Mouse (Mus musculus) limb, embryonic 13.5 days (tissue): Measurements from ENCODE around the gene Cyp2c23. TPM values are rescaled to one million over a fixed set of nuclear protein-coding genes. Genes with fewer than 3 reads are reported as not detected.

Experiments used
- ATAC-seq: fragments of 200-750 bp; cut with Nextera tagmentation; 2 replicates; pipeline ENCODE4 v1.8.0; 2017; ENCODE audit warnings: low read depth, moderate number of reproducible peaks, moderate TSS enrichment; ENCODE audit not compliant: low FRiP score
- H3K27ac ChIP-seq: fragments of 300-500 bp; sonication (generic); 2 replicates; pipeline ENCODE4 v1.5.1; 2015; ENCODE audit warnings: inconsistent platforms, mild to moderate bottlenecking, moderate library complexity
- H3K27me3 ChIP-seq: fragments of 300-500 bp; sonication (generic); 2 replicates; pipeline ENCODE4 v1.6.1; 2015; ENCODE audit warnings: mild to moderate bottlenecking, inconsistent platforms
- H3K36me3 ChIP-seq: fragments of 300-500 bp; sonication (generic); 2 replicates; pipeline ENCODE4 v1.6.1; 2015; ENCODE audit warnings: inconsistent platforms, mild to moderate bottlenecking, moderate library complexity
- H3K4me1 ChIP-seq: fragments of 300-500 bp; sonication (generic); 2 replicates; pipeline ENCODE4 v1.6.1; 2015; ENCODE audit warnings: inconsistent platforms
- H3K4me2 ChIP-seq: fragments of 300-500 bp; sonication (generic); replicated peaks from 2 replicates; pipeline ENCODE4 v1.6.1; 2015; ENCODE audit warnings: inconsistent platforms, mild to moderate bottlenecking, moderate library complexity
- H3K4me3 ChIP-seq: fragments of 300-500 bp; sonication (generic); 2 replicates; pipeline ENCODE4 v1.5.1; 2015; ENCODE audit warnings: moderate library complexity, mild to moderate bottlenecking, inconsistent platforms
- H3K9ac ChIP-seq: fragments of 300-500 bp; sonication (generic); 2 replicates; pipeline ENCODE4 v1.6.1; 2015; ENCODE audit warnings: mild to moderate bottlenecking, inconsistent platforms
- H3K9me3 ChIP-seq: fragments of 300-500 bp; sonication (generic); 2 replicates; pipeline ENCODE4 v1.6.1; 2016; ENCODE audit warnings: inconsistent platforms
- WGBS: fragments of 180-500 bp; shearing (Covaris S2); methylation state at CpG from one replicate; pipeline ENCODE4 v1.1.7; 2015; 5-methylcytosine and 5-hydroxymethylcytosine counted together
- polyA plus RNA-seq: library from polyadenylated mRNA; unstranded; fragments of >200 nt; fragmentation: Nextera tagmentation; extraction: Ambion mirVana; gene quantifications from 2 replicates; pipeline ENCODE4 v1.2.1, GENCODE M21; 2015

The Cyp2c23 gene
- polyA plus RNA-seq, 1 experiment from 2014 or later, result 0.14 TPM

DNA sequence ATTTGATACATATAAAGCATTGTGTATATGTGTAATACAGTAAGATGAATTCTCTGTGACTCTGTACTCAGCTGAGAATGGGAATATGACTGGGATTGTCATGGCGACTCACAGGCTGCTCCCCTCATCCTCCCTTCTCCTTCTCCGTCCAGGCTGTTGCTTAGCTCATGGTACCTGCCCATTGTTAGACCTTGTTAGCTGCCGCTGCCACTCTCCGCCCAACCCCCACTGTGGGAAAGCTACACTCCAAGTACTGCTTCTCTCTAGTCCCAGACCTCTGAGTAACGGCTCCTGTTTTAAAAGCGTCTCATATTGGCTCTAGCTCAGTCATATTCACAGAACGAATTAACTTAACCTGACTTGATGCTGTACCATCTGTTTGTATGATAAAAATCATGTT lies 9.3 kb downstream of the Cyp2c23 start:
- no peak overlapping the region for H3K27ac ChIP-seq
- H3K4me2 ChIP-seq, result no peak overlapping the region
- H3K9ac ChIP-seq, result no peak overlapping the region
- no peaks in the 10 kb centered on the region for H3K36me3 ChIP-seq
- H3K4me3 ChIP-seq, result no peak overlapping the region
- WGBS, result 54% methylated on average over 7 of the region's 7 CpGs
- no peaks in the 10 kb centered on the region for H3K27me3 ChIP-seq
- no peak for ATAC-seq
- H3K9me3 ChIP-seq, result no peaks in the 10 kb centered on the region
- no peaks in the 10 kb centered on the region for H3K4me1 ChIP-seq

DNA sequence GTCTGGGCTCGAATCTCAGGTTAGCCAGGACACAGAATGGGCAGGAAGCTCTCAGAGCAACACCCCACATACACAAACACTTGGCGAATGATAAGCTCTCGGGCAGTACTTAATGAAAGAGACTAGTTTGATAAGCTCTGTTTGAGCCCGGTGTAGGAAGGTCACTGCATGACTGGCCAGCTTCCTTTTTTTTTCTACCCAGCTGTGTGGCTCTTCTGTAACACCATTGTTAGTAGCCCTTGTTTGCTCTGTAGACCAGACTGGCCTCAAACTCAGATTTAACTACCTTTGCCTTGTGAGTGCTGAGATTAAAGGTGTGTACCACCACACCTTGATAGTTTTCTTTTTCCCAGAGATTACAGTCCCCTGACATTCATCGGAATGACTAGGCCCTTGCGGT lies 15.1 kb downstream of the Cyp2c23 start:
- 87% methylated on average over 6 of the region's 6 CpGs for WGBS

DNA sequence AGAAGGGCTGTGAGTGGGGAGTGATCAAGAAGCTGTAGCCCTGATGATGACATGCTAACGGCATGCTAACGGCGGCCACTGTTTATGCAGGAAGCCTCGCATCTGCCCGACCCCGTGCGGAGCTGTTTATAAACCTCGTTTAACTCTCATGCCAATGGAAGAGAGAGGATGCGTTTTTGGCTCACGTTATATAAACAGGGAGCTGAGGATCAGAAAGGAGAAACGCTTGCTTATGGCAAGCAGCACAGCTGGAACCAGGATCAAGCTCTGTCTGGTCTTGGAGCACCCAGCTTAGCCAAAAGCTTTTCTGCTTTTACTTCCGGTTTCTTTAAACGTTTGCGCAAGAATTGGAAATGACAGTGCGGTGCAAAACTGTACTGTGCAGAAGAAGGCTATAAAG lies 20.2 kb downstream of the Cyp2c23 start:
- no peak overlapping the region for H3K9ac ChIP-seq
- H3K36me3 ChIP-seq, result no peaks in the 10 kb centered on the region
- H3K4me3 ChIP-seq, result no peak overlapping the region
- 57% methylated on average over 15 of the region's 15 CpGs for WGBS
- no peak for ATAC-seq
- H3K27me3 ChIP-seq, result no peaks in the 10 kb centered on the region
- H3K27ac ChIP-seq, result no peak overlapping the region
- H3K4me2 ChIP-seq, result no peak overlapping the region
- no peaks in the 10 kb centered on the region; the same call in 1 of the 2 replicates for H3K4me1 ChIP-seq
- H3K9me3 ChIP-seq, result no peaks in the 10 kb centered on the region

More for the DNA sequence above, 15.1 kb downstream of the Cyp2c23 start:
- H3K27ac ChIP-seq, result no peak overlapping the region
- no peak overlapping the region for H3K4me3 ChIP-seq
- no peak for ATAC-seq
- H3K4me2 ChIP-seq, result no peak overlapping the region
- no peaks in the 10 kb centered on the region for H3K9me3 ChIP-seq
- no peak overlapping the region for H3K9ac ChIP-seq
- no peaks in the 10 kb centered on the region for H3K36me3 ChIP-seq
- H3K4me1 ChIP-seq, result no peaks in the 10 kb centered on the region
- H3K27me3 ChIP-seq, result no peaks in the 10 kb centered on the region

DNA sequence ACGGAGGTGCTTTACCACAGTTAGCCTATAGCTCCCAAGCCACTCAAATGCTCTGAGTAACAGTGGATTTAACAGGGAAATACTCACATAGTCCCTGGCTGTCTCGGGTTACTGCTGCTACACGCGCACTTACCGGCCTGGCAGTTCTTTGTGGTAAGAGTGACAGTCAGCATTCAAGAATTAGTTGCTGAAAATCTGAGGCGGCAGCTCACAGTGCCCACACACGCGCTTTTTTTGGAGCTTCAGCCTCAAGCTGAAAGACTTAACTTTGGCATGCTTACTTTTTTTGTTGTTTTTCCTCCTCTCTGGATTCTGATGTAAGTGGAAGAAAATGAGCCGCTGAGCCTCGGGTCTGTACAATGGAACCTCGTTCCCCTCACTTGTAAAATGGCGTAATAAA lies 21.8 kb downstream of the Cyp2c23 start:
- peak overlapping the region; percentile 27; the same call in 1 of the 2 replicates for H3K4me2 ChIP-seq

DNA sequence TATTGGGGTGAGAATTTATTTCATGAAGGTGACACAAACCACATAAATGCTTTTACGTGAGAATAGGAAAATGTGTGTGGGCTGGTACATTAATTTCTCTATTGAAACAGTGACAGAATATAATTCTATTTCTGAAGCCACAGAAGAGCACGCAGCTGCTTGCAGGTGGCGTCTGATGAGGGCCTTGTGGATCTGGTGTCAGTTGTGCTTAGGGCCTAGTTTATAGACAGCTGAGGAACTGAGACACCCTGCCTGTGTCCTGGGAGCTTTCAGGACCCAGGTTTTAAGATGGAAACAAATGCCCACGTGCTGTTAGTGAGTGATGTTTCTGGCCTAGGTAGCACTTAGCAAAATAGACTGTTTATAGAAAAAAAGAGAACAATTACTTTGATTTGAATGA lies 24.0 kb downstream of the Cyp2c23 start:
- no peak for ATAC-seq
- no peak overlapping the region for H3K4me3 ChIP-seq
- H3K4me1 ChIP-seq, result no peaks in the 10 kb centered on the region; the same call in 1 of the 2 replicates
- H3K9ac ChIP-seq, result no peak overlapping the region
- no peaks in the 10 kb centered on the region for H3K27me3 ChIP-seq
- H3K27ac ChIP-seq, result no peak overlapping the region
- no peaks in the 10 kb centered on the region for H3K9me3 ChIP-seq
- no peak overlapping the region for H3K4me2 ChIP-seq
- H3K36me3 ChIP-seq, result no peaks in the 10 kb centered on the region
- 68% methylated on average over 4 of the region's 4 CpGs for WGBS

More for the DNA sequence above, 21.8 kb downstream of the Cyp2c23 start:
- Histone ChIP-seq H3K36me3 (no peaks in the 10 kb centered on the region), H3K9me3 (no peaks in the 10 kb centered on the region), H3K27me3 (no peaks in the 10 kb centered on the region), H3K4me3 (no peak overlapping the region), H3K4me1 (no peaks in the 10 kb centered on the region; the same call in 1 of the 2 replicates), H3K27ac (no peak overlapping the region), H3K9ac (no peak overlapping the region)
- no peak for ATAC-seq
- WGBS, result 47% methylated on average over 12 of the region's 12 CpGs

DNA sequence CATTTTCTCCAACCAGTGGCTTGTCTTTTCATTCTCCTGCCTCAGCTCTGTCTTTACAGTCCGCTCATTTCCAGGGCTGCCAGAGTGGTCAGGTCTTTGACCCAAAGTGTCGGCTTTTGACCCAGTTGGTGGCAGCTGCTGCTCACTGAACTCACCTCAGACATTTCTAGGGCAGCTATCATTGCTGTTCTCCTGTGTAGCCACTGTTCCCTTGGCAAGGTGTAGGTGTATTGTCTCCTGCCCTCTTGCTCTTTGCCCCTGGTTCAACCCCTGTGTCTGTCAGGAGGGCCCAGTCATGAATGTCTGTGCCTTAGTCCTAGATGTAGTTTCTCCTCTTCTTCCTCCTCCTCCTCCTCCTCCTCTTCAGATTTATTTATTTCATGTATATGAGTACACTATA lies 24.7 kb downstream of the Cyp2c23 start:
- H3K27ac ChIP-seq, result no peak overlapping the region
- no peaks in the 10 kb centered on the region; the same call in 1 of the 2 replicates for H3K4me1 ChIP-seq
- no peak for ATAC-seq
- 91% methylated on average over 2 of the region's 2 CpGs for WGBS
- H3K4me3 ChIP-seq, result no peak overlapping the region
- H3K9me3 ChIP-seq, result no peaks in the 10 kb centered on the region
- H3K36me3 ChIP-seq, result no peaks in the 10 kb centered on the region
- H3K4me2 ChIP-seq, result no peak overlapping the region
- H3K27me3 ChIP-seq, result no peaks in the 10 kb centered on the region
- no peak overlapping the region for H3K9ac ChIP-seq

DNA sequence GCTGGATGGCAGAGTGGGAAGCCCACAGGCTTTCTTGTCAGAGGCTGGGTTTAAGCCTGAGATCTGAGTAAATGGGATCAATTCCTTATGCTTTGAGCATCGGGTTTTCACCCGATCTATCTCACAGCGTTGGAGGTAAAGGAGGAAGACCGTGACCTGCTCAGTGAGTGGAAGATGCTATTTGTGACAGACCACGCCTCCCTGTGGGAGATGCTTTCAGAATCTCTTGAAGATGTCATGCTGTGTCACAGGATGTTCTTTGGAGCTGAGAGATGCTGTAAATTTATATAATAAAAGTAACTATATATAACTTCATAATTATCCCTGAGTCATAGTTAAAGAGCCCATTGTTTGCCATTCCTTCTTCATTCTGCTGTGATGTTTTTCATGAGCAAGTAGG lies 28.3 kb downstream of the Cyp2c23 start:
- Histone ChIP-seq H3K9me3 (no peaks in the 10 kb centered on the region), H3K27me3 (no peaks in the 10 kb centered on the region), H3K36me3 (no peaks in the 10 kb centered on the region), H3K4me3 (no peak overlapping the region), H3K4me2 (no peak overlapping the region), H3K27ac (no peak overlapping the region), H3K4me1 (no peaks in the 10 kb centered on the region), H3K9ac (no peak overlapping the region)
- 77% methylated on average over 5 of the region's 5 CpGs for WGBS
- no peak for ATAC-seq

DNA sequence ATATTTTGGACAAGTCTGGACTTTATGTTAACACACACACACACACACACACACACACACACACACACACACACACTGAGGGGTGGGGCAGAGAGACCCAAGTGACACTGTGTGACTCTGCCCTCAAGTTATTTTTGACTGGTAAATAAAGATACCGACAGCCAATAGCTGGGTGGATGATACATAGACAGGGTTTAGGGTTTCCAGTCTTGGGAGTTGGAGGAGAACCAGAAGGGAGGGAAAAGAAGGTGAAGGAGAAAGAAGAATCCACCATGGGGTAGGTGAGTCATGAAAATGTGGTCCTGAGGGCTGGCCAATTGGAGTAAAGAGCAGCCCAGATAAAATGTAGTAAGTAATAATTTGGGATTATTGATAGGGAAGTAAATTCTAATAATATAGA lies 28.9 kb downstream of the Cyp2c23 start:
- WGBS, result 82% methylated on average over 1 of the region's 1 CpGs
- no peak overlapping the region for H3K27ac ChIP-seq
- H3K9me3 ChIP-seq, result no peaks in the 10 kb centered on the region
- H3K9ac ChIP-seq, result no peak overlapping the region
- H3K36me3 ChIP-seq, result no peaks in the 10 kb centered on the region
- no peak for ATAC-seq
- H3K4me2 ChIP-seq, result no peak overlapping the region
- no peaks in the 10 kb centered on the region for H3K4me1 ChIP-seq
- no peak overlapping the region for H3K4me3 ChIP-seq
- H3K27me3 ChIP-seq, result no peaks in the 10 kb centered on the region

DNA sequence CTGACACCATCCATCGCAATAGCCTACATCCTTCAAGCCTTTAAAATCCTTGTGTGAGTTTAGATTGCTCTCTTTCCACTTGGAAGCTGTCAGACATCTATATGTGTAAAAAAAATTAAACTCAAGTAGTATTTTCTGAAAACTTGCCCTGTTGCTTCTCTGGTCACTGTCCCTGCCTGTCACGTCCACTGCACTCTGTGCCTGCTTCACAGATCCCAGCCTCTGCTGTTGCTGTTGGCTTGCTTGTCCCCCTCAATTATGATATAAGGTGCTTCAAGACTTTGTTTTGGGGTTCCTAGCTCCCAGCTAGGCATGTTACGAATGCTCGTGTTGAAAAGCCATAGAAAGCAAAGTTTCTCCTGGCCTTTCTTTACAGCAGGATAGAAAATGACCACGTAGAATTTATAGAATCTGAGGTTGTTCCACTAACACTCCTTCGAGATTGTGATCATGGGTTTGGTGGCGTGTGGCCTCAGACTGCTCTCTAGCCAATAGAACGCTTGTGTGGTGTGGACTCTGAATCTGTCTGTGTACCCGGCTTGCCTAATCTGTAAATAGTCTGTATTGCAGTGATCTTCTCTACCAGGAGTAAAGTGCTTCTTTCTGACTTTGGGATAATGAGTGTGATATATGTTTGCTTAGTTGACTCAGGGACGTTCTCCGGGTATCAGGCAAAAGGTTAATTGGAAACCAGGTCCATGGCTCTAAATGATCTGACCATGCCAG lies 30.0 kb downstream of the Cyp2c23 start:
- H3K27ac ChIP-seq, result no peak overlapping the region
- no peak overlapping the region for H3K9ac ChIP-seq
- no peak overlapping the region for H3K4me3 ChIP-seq
- no peaks in the 10 kb centered on the region for H3K36me3 ChIP-seq
- no peaks in the 10 kb centered on the region for H3K27me3 ChIP-seq
- no peak overlapping the region for H3K4me2 ChIP-seq
- no peaks in the 10 kb centered on the region for H3K9me3 ChIP-seq
- WGBS, result 75% methylated on average over 11 of the region's 11 CpGs
- no peak for ATAC-seq
- no peaks in the 10 kb centered on the region for H3K4me1 ChIP-seq

DNA sequence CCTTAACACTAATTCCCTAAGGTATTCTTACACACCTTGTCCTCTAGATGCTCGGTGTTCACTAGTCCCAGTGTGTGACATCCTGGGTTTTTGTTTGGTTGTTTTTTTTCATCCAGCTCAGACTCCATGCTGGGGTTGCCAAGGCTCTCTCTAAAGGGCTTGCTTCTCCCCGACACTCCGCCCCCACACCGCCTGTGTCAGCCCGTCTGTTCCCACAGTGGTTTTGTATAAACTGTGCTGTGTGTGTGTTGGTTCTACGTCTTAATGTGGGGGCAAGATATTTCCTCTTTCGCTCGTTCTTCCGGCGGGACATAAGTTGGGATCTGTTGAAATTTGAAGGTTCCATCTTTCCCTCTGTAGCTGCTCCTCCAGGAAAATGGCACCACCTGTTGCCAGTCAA lies 30.9 kb downstream of the Cyp2c23 start:
- H3K9me3 ChIP-seq, result no peaks in the 10 kb centered on the region
- H3K9ac ChIP-seq, result no peak overlapping the region
- H3K4me2 ChIP-seq, result no peak overlapping the region
- 84% methylated on average over 10 of the region's 10 CpGs for WGBS
- H3K27ac ChIP-seq, result no peak overlapping the region
- no peaks in the 10 kb centered on the region for H3K27me3 ChIP-seq
- H3K36me3 ChIP-seq, result no peaks in the 10 kb centered on the region
- no peaks in the 10 kb centered on the region for H3K4me1 ChIP-seq
- ATAC-seq, result no peak
- H3K4me3 ChIP-seq, result no peak overlapping the region

DNA sequence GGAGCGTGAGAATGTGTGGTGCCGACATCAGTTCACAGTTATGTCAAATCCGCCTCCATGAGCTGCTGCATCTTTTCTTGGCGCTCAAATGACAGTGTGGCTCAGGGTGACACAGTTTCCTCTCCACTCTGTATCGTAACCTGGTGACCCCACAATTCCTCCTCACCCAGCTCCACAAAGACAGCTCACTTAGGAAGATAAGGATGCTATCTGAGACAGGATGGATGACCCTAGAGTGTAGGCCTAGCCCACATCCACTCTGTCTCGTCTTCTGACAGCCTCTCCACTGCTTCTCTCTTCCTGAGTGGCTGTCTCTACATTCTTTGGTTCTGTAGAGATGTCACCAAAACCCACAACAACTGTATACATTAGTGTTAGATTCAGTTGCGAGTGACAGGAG lies 33.6 kb downstream of the Cyp2c23 start:
- no peak for ATAC-seq
- H3K9me3 ChIP-seq, result no peaks in the 10 kb centered on the region
- H3K27ac ChIP-seq, result no peak overlapping the region
- no peak overlapping the region for H3K9ac ChIP-seq
- H3K4me3 ChIP-seq, result no peak overlapping the region
- H3K4me2 ChIP-seq, result no peak overlapping the region
- H3K27me3 ChIP-seq, result no peaks in the 10 kb centered on the region
- no peaks in the 10 kb centered on the region for H3K36me3 ChIP-seq
- H3K4me1 ChIP-seq, result no peaks in the 10 kb centered on the region
- 72% methylated on average over 7 of the region's 7 CpGs for WGBS

DNA sequence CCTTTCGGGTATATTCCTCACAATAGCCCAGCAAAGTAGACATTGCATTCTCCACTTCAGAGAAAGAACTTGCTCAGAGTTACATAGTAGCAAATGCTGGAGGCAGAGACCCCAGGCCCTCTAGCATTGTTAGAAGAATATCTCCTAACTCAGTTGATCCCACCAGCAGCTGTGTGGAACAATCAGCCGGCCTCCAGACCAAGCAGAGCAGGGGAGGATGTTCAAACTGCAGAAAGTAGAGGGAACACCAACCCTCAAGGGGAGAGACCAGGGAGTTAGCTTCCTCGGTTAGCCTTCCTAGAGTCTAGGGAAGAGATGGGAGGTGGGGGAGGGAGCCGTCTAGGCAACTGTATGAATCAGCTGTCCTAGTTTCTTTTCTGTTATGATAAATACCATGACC lies 36.5 kb downstream of the Cyp2c23 start:
- Histone ChIP-seq H3K27ac (no peak overlapping the region), H3K27me3 (no peaks in the 10 kb centered on the region), H3K4me2 (no peak overlapping the region), H3K4me1 (no peaks in the 10 kb centered on the region), H3K36me3 (no peaks in the 10 kb centered on the region), H3K9me3 (no peaks in the 10 kb centered on the region), H3K9ac (no peak overlapping the region), H3K4me3 (no peak overlapping the region)
- 71% methylated on average over 4 of the region's 4 CpGs for WGBS
- no peak for ATAC-seq

DNA sequence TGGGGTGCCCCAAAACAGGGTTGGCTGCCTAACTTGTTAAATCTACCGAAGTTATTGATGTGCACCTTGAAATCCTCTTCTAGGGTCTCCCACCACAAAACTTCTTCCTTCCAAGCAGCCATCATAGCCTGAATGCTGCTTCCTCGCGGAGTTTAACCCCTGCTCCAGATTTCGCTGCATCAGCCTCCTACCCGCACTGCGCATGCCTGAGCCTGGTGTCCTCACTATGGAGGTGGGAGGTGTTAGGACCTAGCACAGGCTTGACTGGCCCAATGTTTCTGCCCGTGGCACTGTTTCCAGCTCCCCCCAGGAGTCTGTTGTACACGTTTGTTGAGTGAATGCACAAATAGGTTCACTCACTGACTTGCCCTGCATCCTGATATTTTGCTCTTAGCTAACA lies 38.6 kb downstream of the Cyp2c23 start:
- ATAC-seq, result no peak
- Histone ChIP-seq H3K4me2 (no peak overlapping the region), H3K36me3 (no peaks in the 10 kb centered on the region), H3K9me3 (no peaks in the 10 kb centered on the region), H3K4me3 (no peak overlapping the region), H3K27me3 (peaks cover 9% of the 10 kb centered on the region; the same call in 1 of the 2 replicates), H3K4me1 (peaks cover 8% of the 10 kb centered on the region), H3K27ac (no peak overlapping the region), H3K9ac (no peak overlapping the region)
- WGBS, result 84% methylated on average over 8 of the region's 8 CpGs
